Mouse (Mus musculus) Muller cell, postnatal 12 days (primary cell): Measurements from ENCODE around the gene Asphd1.

Source experiments
- DNase-seq: peaks from one replicate; pipeline ENCODE4 v3.0.0-alpha.2; 2015; ENCODE audit errors: inconsistent ontology term

The Asphd1 gene

DNA sequence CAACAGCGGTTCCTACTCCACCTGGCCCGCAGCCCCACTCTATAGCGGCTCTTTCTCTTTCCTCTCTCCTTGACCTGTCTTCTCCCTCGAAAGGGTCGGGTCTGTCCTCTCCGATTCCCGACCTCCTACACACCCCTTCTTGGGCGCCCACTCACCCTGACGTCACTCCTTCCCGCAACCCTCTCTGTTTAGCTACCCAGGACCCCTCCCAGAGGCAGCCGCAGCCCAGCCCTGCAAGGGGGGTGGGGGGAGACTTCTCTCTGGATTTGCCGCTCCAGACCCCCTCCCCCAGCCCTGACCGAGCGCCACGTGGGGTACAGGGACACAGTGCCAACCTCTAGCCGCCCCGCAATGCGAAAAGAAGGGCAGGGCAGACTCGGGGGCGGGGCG is at the start of gene Asphd1:
TSS of gene Asphd1 (minus strand) at position 180 of the 390 bp plus-strand sequence.
- no peak for DNase-seq

DNA sequence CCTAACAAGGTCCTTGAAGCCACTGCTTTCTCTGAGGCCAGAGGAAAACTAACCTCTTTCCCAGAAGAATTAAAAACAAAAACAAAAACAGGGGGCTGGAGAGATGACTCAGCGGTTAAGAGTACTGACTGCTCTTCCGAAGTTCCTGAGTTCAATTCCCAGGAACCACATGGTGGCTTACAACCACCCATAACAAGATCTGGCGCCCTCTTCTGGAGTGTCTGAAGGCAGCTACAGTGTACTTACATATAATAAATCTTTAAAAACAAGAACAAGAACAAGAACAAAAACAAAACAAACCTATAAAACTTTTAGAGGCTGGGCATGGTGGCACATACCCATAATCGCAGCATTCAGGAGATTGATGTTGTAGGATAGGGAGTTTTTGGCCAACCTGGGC is 47.1 kb upstream of the Asphd1 start:
- no peak for DNase-seq

DNA sequence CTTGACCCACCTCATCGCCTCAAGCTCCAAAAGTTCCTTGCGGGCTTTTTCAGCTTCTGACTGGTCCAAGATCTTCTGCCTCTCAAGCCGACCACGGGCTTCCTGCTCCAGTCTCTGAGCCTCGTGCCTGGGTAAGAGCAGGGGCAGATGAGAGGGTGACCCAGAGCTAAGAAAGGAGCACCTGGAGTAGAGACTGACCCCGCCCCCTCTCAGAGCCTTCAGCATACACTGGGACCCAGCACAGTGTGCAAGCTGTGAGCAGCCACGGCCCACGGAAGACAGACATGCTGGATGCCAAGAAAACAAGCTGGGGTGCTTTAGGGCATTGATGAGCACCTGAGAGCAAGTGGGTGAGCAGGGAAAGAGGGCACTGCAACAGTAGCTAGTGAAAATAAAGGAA is 39.4 kb upstream of the Asphd1 start:
- DNase-seq = no peak

DNA sequence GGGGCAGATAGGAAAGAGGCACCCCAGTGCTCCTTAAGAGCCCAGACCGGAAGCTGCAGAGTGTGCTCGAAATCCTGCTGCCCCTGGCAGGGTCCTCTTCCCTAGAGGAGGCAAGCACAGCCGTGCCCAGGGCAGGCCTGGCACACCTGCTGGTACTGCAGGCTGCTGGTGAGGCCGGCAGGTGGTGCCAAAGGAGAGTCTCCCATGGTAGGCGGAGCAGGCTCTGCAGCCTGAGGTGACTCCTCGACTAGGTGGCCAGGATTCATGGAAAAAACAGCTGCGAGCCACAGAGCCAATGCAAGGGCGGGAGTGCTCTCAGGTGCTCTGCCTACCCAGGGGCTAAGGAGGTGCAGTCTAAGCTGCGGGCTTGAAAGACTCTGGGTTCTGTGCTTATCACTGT is 36.9 kb upstream of the Asphd1 start:
- peak; percentile 26 for DNase-seq

DNA sequence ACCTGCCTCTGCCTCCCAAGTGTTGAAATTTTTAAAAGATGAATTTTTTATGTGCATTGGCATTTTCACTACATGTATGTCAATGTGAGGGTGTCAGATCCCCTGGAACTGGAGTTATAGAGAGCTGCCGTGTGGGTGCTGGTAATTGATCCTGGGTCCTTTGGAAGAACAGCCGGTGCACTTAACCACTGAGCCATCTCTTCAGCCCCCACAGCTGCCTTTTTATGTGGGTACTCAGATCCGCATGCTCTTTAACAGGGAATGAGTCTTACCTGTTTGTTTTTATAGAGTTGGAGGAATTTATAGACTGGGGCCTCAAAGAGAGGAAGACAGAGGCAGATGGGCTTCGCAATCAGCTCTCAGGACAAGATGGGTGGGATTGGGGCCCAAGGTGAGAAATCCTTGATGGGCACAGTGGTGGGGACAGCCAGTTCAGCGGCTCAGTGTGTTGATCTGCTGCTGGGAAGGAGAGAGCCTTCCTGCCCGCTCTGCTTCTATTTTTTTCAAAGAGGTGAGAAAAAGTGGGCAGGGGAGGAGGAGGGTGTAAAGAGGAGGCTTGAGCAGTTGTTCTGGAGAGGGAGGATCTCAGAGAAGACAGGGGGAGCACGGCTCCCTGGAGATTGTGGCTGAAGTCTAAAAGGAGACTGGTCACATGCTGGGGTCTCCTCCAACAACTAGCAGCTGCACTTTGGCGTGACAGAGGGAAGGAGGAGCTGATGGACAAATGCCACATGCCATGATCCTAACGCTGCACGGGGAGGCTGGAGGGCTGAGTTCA is 35.5 kb upstream of the Asphd1 start:
- no peak for DNase-seq

DNA sequence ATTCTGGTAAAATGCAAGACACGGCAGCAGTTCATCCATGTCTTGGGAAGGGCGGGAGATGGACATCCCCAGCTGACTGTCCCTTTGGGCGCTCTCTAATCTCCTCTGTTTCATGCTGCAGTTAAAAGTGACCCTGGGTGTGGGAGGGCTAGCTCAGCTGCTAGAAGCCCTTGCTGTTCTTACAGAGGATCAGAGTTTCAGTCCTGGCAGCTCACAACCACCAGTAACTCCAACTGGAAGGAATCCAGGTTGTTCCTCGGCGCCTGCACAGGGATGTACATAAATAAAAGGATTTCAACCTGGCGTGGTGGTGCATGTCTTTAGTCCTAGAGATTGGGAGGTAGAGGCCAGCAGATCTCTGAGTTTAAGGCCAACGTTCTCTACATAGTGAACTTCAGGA is 33.7 kb upstream of the Asphd1 start:
- no peak for DNase-seq

DNA sequence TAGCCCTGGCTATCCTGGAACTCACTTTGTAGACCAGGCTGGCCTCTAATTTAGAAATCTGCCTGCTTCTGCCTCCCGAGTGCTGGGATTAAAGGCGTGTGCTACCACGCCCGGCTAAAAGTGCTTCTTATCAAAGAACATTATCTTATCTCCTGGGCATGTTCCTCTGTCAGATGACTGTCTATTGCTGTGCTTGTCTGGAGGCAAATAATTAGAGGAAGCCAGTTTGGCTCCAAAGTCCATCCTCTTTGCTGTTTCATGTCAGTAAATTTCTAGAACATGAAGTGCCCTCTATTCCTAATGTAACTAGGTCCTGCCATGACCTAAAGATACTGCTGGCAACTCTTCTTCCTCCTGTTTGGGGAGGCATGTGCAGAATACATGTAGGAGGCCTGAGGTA is 32.7 kb upstream of the Asphd1 start:
- DNase-seq = no peak

DNA sequence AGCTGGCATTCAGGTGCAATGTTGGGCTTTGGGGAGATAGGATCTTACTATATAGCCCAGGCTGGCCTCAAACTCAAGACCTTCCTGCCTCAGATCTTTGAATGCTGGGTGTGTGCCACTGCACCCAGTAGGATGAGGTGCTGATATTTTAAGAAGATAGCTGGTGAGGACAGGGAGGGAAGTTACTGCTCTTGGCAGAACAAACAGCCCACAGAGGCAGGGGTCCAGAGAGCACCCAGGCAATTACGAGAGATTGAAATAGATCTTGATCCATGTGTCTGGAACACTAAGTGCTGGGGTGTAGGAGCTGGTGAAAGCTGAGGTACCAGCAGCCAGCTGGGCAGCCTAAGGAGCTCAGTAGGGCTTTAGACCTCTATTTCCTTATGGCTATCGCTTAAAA is 32.2 kb upstream of the Asphd1 start:
- no peak for DNase-seq

DNA sequence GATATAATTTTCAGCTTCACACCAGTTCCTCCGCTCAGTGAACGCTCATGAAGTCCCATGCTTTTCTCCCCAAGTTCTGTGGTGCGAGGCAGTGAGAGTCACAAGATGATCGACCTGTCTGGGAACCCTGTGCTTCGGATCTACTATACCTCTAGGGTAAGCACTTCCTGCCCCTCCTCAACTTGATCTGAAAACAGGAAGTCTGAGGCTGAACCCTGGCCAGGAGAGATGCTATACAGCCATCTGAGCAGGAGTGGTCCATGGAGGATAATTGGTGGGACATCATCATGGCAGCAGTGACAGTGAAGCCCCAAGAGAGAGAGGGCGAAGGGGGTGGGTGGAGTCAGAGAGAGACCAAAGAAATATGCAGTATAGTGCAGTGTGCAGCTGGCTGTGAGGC is 29.5 kb upstream of the Asphd1 start:
- DNase-seq = no peak

DNA sequence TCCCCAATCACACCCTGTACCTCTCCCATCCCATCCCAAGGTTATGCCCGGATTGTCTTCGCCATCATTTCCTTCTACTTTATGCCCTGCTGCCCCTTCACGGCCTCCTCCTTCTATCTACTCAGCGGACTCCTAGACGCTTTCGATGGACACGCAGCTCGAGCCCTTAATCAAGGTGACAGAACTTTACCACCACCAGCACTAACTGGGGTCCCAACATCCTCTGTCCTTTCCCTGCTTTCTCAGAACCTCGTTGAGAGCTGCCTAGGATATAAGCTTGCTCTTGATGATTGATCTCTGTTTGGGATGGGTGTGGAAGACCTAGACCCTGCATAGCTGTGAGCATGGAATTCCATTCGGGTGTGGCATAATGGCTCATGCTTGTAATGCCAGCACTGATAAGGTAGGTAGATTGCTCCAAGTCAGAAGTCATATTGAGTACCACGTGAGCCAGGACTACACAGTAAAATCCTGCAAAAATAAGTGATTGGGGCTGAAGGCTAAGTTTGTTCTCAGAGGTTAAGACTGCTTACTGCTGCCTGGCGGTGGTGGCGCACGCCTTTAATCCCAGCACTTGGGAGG is 27.6 kb upstream of the Asphd1 start:
- peak; percentile 23 for DNase-seq

DNA sequence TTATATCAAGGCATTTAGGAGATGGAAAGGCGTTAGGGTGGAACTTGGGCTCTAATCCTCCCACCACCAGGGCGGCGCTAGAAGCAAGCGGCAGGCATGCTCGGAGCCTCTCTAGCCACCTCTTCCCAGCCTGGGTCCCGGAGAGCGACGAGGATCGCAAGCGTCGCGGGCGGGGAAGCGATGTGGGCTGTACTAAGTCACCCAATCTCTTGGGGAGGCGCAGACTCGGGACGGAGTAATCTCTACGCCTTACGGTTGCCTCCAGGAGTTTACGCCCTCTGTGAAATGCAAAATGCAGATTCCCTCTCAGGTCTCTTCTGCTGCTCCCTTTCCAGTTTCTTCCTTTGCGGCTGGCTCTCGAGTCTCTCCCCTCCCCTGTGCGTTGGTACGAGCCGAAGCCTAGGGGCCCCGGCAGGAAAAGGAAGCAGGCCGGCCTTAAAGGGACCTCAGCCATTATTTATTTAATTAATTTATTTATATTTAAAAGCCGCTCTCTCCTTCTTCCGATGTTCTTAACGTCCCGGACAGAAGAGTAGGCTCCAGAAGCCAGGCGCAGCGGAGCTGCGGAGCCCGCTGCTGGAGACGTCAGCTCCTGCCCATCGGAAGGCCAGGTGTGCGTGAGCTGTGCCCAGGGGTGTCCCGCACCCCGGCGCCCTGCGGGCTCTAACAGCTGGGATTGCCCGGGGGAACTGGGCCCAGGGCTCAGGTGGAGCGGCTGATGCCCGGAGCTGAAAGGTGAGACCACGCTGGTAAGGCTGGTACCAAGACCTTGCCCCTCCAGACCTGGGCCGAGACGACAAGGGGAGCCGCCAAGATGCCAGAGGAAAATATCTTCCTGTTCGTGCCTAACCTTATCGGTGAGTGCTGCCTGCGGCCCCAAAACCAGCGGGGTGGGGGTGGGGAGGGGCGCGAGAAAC is 26.8 kb upstream of the Asphd1 start, which contains the start of gene Cdiptos:
TSS of gene Cdiptos (minus strand) at position 149 of the 917 bp plus-strand sequence.
- peak; percentile 98 for DNase-seq

DNA sequence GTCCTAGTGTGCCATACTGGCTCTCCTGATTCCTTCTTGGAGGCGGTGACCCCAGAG is 26.3 kb upstream of the Asphd1 start, which contains the start of gene Cdipt:
TSS of gene Cdipt (plus strand) at position 22 of the 57 bp plus-strand sequence.
- no peak for DNase-seq

DNA sequence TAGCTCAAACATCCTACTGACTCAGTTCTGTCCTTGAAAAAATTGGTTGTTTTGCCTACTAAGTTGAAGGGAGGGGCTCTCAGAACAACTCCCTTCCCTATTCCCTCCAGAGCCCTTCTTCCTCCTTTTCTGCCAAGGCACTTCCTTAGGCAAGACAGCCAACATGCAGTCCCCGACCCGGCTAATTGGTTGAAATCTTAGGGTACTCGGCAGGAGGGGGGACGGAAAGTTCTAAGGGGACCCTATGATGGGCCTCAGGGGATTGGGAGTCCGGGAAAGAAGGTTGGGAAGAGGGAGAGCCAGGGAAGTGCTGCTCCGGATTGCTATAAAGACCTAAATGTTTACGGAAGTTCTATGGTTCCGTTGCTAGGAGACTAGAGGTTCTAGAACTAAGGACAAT is 26.1 kb upstream of the Asphd1 start:
- no peak for DNase-seq

DNA sequence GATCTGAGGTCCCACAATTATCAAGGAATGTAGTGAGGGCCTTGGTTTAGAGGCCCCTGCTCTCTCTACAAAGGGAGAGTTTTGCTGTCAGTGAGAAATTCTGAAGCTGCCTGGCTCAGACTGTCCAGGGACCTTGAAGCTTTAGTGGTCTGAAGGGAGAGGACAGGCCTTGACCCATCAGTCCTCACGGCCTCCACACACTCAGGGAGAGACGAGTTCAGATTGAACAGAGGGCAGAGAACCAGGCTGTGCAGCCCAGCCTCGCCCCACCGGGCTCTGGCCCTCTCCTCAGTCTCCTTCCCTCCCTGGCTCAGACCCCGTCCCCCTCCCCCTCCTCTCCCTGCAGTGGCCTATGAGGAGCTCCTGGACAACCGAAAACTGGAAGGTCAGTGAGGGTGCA is 18.0 kb upstream of the Asphd1 start:
- no peak for DNase-seq

DNA sequence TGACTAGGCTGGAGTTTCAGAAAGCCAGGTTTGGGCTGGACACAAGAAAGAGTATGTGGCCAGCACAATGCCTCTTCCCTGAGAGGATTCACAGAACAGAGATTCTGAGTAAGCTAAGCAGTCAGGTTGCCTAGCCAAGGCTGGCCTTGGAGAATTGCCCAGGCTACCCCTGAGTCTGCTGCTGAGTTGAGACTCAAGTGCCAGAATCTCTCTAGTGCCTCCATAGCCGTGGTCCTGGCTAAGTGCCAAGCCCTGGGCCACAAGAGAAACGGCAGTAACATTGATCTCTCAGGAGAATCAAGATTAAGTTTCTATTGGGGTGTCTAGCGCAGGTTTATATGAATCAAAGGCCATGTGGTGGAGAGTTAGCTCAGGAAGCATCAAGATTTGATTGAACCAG is 16.2 kb upstream of the Asphd1 start:
- DNase-seq = no peak

DNA sequence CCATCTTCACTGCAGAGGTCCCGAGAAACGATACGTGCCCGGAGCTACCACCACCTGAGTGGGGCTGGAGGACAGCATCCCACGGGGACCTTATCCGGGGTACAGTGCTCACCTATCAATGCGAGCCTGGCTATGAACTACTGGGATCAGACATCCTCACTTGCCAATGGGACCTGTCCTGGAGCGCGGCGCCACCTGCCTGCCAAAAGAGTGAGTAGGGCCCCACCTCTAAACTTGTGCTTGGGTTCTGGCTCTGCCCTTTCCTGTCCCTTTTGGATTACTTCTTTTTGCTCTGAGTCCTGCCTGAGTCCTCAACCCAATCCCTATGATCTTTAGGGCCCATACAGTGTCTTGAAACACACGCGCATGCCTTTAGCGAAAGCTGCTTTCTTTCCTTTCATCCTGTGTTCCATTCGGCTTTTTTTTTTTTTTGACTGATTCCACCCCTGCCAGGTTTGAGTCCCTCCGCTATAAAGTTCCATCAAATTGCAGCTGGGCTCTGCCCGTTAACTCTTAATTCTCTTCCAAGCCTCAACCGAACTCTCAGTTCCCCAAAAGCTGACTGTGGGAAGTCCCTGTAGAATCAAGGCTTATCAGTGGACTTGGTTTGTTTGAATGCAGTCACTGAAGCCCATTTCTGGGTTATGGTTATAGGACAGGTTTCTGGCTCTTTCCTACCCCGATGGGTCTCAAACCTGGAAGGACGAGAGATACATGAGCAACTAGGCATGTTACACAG is 14.3 kb upstream of the Asphd1 start:
- DNase-seq = peak; percentile 35

DNA sequence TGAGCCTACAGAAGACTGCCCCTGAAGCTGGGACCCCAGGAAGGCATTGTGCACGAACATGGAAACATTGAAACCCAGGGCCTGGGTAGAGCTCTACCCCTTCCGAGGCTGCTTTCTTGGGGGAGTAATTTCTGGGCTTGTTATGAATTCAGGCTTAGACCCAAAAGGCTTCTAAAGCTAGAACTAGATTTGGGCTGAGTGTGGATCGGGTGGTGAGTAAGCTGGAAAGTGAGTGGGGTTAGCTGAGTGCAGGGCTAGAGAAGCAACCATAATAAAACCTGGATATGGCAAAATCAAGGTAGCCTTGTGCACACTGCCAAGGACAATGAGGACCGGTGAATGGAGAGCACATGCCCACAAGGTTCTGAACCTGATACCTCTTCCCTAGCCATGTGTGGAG is 12.6 kb upstream of the Asphd1 start:
- no peak for DNase-seq

DNA sequence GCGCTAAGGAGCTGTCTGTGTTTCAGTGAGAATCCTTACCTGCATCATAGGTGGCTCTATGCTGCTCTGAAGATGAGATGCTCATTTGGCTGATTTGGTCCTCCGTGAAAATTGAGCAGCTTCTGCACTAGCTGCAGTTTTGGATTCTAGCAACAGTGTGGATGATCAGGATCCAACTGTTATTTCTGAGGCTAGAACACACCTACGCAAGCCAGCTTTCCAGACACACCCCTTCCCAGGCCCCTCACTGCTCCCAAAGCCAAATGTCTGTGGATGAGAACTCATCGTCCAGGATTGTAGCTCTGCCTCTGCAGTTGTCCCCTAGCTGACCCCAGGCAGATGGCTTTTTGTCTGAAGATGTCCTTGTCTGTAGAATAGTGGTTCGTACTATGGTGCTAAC is 11.7 kb upstream of the Asphd1 start:
- DNase-seq = no peak

DNA sequence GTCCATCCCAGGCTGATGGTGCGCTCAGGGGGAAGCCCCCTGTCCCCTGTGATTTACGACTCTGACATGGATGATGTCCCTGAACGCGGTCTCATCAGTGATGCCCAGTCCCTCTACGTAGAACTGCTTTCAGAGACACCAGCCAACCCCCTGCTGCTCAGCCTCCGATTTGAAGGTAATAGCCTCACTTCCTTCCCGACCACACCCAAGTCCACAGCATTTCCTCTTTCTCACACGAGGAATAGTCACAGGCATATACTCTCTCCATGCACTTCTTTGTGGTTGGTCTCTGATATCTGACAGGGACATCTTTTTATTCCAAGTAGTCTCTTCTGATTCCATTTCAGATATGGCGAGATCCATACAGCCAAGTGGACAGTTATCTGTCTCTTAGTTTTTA is 10.4 kb upstream of the Asphd1 start:
- no peak for DNase-seq

DNA sequence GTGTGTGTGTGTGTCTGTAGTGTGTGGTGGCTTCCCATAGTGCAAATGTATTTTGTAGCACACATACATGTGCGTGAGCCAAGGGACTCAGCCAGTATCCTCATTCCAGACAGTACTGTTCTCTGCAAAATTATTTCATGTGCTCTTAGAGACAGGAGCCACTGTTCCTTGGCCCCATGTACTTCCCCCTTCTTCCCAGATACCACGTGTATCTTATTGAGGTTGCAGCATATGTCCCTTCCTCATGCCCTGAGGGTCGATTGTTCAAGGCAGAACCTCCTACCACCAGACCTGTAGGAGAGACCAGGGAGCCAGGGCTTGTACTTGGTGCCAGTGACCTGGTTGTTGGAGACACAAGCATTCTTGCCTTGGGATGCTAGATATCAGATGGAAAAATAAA is 5.7 kb upstream of the Asphd1 start:
- no peak for DNase-seq

DNA sequence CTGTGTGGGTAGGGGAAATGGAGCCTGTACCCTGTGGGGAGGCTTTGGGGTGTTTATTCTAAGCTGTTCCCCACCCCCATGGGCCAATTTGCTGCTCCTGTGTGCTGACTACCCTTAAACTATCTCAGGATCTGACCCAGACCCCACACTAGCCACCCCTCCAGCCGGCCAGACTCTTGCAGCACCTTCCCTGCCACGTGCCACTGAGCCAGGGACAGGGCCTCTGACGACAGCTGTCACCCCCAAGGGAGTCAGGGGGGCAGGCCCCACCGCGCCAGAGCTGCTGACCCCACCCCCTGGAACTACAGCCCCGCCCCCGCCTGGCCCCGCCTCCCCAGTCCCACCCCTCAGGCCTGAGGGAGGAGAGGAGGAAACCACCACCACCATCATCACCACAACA is 3.3 kb upstream of the Asphd1 start:
- no peak for DNase-seq

DNA sequence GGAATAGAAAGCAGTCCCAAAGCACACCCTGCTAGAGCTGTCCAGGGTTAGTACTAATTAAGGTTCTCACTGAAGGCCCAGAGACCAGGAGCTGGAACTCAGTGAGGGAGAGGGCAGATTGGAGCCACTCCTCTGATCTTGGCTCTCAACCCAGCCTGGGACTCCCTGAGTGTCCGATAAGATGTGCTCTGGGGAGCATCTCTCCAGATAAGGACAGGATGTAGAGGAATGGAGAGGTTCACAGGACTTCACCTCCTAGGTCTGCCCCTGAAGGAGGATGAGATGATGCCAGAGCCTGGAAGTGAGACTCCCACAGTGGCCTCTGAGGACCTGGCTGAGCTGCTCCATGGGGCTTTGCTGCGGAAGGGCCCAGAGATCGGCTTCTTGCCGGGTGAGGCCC is 2.4 kb upstream of the Asphd1 start:
- no peak for DNase-seq
